Mouse (Mus musculus): ENCODE results near the gene Gm17268. TPM values are rescaled to one million over a fixed set of nuclear protein-coding genes. Genes with fewer than 3 reads are reported as not detected.

The Gm17268 gene
- total and polyA plus RNA-seq, 2 experiments from 2014 or later = not detected

DNA sequence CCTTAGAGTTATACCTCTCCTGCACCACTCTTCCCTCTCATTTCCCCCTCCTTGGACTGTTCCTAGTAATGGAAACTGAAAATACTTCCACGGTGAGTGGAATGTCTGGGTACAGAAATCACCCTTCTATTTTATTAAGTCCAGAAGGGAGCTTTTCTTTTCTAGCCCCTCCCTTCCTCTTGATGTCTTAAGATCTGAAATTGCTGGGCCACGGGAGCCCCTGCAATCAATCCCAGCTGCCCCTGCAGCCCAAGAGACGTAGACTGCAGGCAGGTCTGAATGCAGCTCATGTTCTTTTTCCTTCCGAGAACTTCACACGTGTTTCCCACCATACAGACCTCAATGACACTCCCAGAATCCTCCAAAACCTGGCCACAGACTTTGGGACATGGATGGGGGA lies 37.8 kb downstream of the Gm17268 start:
- Histone ChIP-seq H3K9ac (replicated peaks; ENCODE audit: low read length, poor library complexity, severe bottlenecking) (no peak overlapping the region), H3K36me3 (ENCODE audit: insufficient read depth, low read length) (no peaks in the 10 kb centered on the region), H3K27me3 (ENCODE audit: insufficient read depth, low read length) (no peaks in the 10 kb centered on the region), H3K4me3 (ENCODE audit: low read depth, low read length) (no peak overlapping the region), H3K4me1 (ENCODE audit: insufficient read depth, low read length) (no peaks in the 10 kb centered on the region), H3K27ac (ENCODE audit: low read depth, low read length) (no peak overlapping the region), H3K9me3 (ENCODE audit: low read length) (no peaks in the 10 kb centered on the region), H3K4me2 (ENCODE audit: low read depth, low read length, poor library complexity, severe bottlenecking) (no peak overlapping the region)
- 65% methylated on average over 5 of the region's 5 CpGs for WGBS
- DNase-seq (ENCODE audit: low spot score) (no peak), ATAC-seq (ENCODE audit: low FRiP score) (no peak)
- no peak for TF ChIP-seq CTCF (IDR thresholded peaks at IDR 0.05)

DNA sequence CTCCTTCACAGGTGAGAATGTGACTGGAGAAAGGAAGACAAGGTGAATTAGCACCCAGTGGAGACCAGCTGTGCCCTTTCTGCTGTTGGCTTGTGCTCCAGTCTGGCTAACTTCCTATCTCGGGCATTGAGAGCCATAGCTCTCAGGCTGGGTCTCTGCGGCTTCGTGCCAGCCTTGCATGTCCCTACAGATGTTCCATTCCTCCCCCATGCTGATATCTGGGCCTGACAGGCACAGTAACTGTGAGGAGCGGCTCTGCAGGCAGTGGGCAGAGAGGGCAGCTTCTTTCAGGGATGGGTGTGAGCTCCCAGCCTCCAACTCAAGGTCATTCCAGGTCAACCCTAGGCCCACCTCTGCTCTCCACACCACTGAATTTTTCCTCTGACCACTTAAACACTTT lies 38.9 kb downstream of the Gm17268 start:
- no peaks in the 10 kb centered on the region for H3K27me3 ChIP-seq (ENCODE audit: insufficient read depth, low read length)
- no peak overlapping the region for H3K9ac ChIP-seq (replicated peaks; ENCODE audit: low read length, poor library complexity, severe bottlenecking)
- no peaks in the 10 kb centered on the region for H3K4me1 ChIP-seq (ENCODE audit: insufficient read depth, low read length)
- ATAC-seq (ENCODE audit: low FRiP score) = no peak
- no peak overlapping the region for H3K27ac ChIP-seq (ENCODE audit: low read depth, low read length)
- WGBS = 80% methylated on average over 4 of the region's 4 CpGs
- no peaks in the 10 kb centered on the region for H3K9me3 ChIP-seq (ENCODE audit: low read length)
- no peak overlapping the region for H3K4me2 ChIP-seq (ENCODE audit: low read depth, low read length, poor library complexity, severe bottlenecking)
- DNase-seq (ENCODE audit: low spot score) = no peak
- no peak overlapping the region for H3K4me3 ChIP-seq (ENCODE audit: low read depth, low read length)
- H3K36me3 ChIP-seq (ENCODE audit: insufficient read depth, low read length) = no peaks in the 10 kb centered on the region
- TF ChIP-seq CTCF (IDR thresholded peaks at IDR 0.05) = no peak

DNA sequence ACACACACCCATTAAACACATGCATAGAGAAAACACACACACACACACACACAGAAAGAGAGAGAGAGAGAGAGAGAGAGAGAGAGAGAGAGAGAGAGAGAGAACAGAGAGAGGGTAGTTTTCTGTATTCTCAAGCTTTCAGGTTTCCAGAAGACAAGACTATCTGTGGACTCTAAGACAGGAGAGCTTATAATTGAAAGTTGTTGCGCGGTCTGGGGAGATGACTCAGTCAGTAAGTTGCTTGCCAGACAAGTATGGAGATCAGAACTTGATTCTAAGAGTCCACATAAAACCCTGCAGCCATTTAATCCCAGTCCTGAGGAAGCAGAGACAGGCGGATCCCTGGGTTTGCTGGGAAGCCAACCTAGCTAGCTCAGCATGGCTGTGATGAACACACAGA lies 39.7 kb downstream of the Gm17268 start:
- Histone ChIP-seq H3K27me3 (ENCODE audit: insufficient read depth, low read length) (no peaks in the 10 kb centered on the region), H3K4me1 (ENCODE audit: insufficient read depth, low read length) (no peaks in the 10 kb centered on the region), H3K9me3 (ENCODE audit: low read length) (no peaks in the 10 kb centered on the region), H3K4me2 (ENCODE audit: low read depth, low read length, poor library complexity, severe bottlenecking) (no peak overlapping the region), H3K27ac (ENCODE audit: low read depth, low read length) (no peak overlapping the region), H3K4me3 (ENCODE audit: low read depth, low read length) (no peak overlapping the region), H3K9ac (replicated peaks; ENCODE audit: low read length, poor library complexity, severe bottlenecking) (no peak overlapping the region), H3K36me3 (ENCODE audit: insufficient read depth, low read length) (no peaks in the 10 kb centered on the region)
- ATAC-seq (ENCODE audit: low FRiP score) (no peak), DNase-seq (ENCODE audit: low spot score) (no peak)
- 93% methylated on average over 3 of the region's 3 CpGs for WGBS
- TF ChIP-seq CTCF (IDR thresholded peaks at IDR 0.05) = no peak

GRCm38 (mm10) chr11:81997085-81997484 lies 41.3 kb downstream of the Gm17268 start:
- Histone ChIP-seq H3K4me2 (ENCODE audit: low read depth, low read length, poor library complexity, severe bottlenecking) (no peak overlapping the region), H3K4me3 (ENCODE audit: low read depth, low read length) (no peak overlapping the region), H3K9me3 (ENCODE audit: low read length) (no peaks in the 10 kb centered on the region), H3K4me1 (ENCODE audit: insufficient read depth, low read length) (no peaks in the 10 kb centered on the region), H3K9ac (replicated peaks; ENCODE audit: low read length, poor library complexity, severe bottlenecking) (no peak overlapping the region), H3K36me3 (ENCODE audit: insufficient read depth, low read length) (no peaks in the 10 kb centered on the region), H3K27me3 (ENCODE audit: insufficient read depth, low read length) (no peaks in the 10 kb centered on the region), H3K27ac (ENCODE audit: low read depth, low read length) (no peak overlapping the region)
- WGBS = 90% methylated on average over 5 of the region's 5 CpGs
- DNase-seq (ENCODE audit: low spot score) (no peak), ATAC-seq (ENCODE audit: low FRiP score) (no peak)
- no peak for TF ChIP-seq CTCF (IDR thresholded peaks at IDR 0.05)

- Histone ChIP-seq H3K4me1 (ENCODE audit: insufficient read depth, low read length) (no peaks in the 10 kb centered on the region), H3K27me3 (ENCODE audit: insufficient read depth, low read length) (no peaks in the 10 kb centered on the region), H3K36me3 (ENCODE audit: insufficient read depth, low read length) (no peaks in the 10 kb centered on the region), H3K4me2 (ENCODE audit: low read depth, low read length, poor library complexity, severe bottlenecking) (no peak overlapping the region), H3K4me3 (ENCODE audit: low read depth, low read length) (no peak overlapping the region), H3K9me3 (ENCODE audit: low read length) (no peaks in the 10 kb centered on the region), H3K27ac (ENCODE audit: low read depth, low read length) (no peak overlapping the region), H3K9ac (replicated peaks; ENCODE audit: low read length, poor library complexity, severe bottlenecking) (no peak overlapping the region)
- peak; percentile 100 for TF ChIP-seq CTCF (IDR thresholded peaks at IDR 0.05)
- 54% methylated on average over 10 of the region's 10 CpGs for WGBS
- peak; percentile 80 for DNase-seq (ENCODE audit: low spot score)
- ATAC-seq (ENCODE audit: low FRiP score) = no peak
Measured at GRCm38 (mm10) chr11:81996172-81996841, 42.1 kb downstream of the Gm17268 start.

DNA sequence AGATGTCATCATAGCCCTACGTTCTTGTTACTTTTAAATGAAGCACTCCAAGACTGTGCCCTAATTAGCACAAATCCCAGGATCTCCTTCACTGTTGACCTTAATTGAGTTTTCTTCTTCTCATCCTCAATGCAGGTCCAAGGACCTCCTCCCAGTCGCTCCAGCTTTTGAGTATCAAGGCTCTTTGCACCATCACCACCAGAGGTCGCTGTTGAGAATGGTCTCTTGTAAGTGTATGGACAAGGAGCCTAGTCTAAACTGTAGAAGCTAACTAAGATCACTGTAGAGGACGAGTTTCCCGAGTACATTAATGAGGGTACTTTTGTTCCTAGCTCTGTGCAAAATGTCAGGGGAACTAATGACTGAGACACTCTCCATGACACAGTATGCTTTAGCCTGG lies 55.2 kb downstream of the Gm17268 start:
- ATAC-seq (ENCODE audit: low FRiP score) (no peak), DNase-seq (ENCODE audit: low spot score) (peak; percentile 89)
- H3K9me3 ChIP-seq (ENCODE audit: low read length) = no peaks in the 10 kb centered on the region
- H3K9ac ChIP-seq (replicated peaks; ENCODE audit: low read length, poor library complexity, severe bottlenecking) = no peak overlapping the region
- no peak overlapping the region for H3K4me3 ChIP-seq (ENCODE audit: low read depth, low read length)
- H3K4me2 ChIP-seq (ENCODE audit: low read depth, low read length, poor library complexity, severe bottlenecking) = no peak overlapping the region
- 43% methylated on average over 5 of the region's 5 CpGs for WGBS
- no peak overlapping the region for H3K27ac ChIP-seq (ENCODE audit: low read depth, low read length)
- no peaks in the 10 kb centered on the region for H3K36me3 ChIP-seq (ENCODE audit: insufficient read depth, low read length)
- peak; percentile 76 for TF ChIP-seq CTCF (IDR thresholded peaks at IDR 0.05)
- no peaks in the 10 kb centered on the region for H3K27me3 ChIP-seq (ENCODE audit: insufficient read depth, low read length)
- H3K4me1 ChIP-seq (ENCODE audit: insufficient read depth, low read length) = no peaks in the 10 kb centered on the region; the same call in 1 of the 2 replicates

All from midbrain, postnatal 0 days (tissue).